Mouse (Mus musculus) bone marrow macrophage, adult 2 months (primary cell): ENCODE data around the gene N4bp1. TPM values are rescaled to one million over a fixed set of nuclear protein-coding genes. Genes with fewer than 3 reads are reported as not detected.

Experiments
- H3K27ac ChIP-seq: 2 replicates; pipeline ENCODE4 v1.5.1; 2012; ENCODE audit warnings: low read depth, low read length; ENCODE audit not compliant: insufficient read depth
- H3K4me1 ChIP-seq: 2 replicates; pipeline ENCODE4 v1.6.1; 2012; ENCODE audit warnings: low read length; ENCODE audit not compliant: control insufficient read depth, insufficient read depth
- H3K4me3 ChIP-seq: 2 replicates; pipeline ENCODE4 v1.5.1; 2012; ENCODE audit warnings: mild to moderate bottlenecking, low read length, moderate library complexity; ENCODE audit not compliant: insufficient read depth
- CTCF ChIP-seq: IDR thresholded peaks from 2 replicates; pipeline ENCODE4 v1.5.1; 2012; ENCODE audit warnings: low read depth, mild to moderate bottlenecking, low read length, moderate library complexity
- POLR2A ChIP-seq: IDR thresholded peaks from 2 replicates; pipeline ENCODE4 v1.6.1; 2012; ENCODE audit warnings: mild to moderate bottlenecking, low read depth, low read length, borderline replicate concordance
- polyA plus RNA-seq: library from polyadenylated mRNA; stranded (reverse); fragments of >200 nt; gene quantifications from 2 replicates; pipeline ENCODE4 v1.2.4, GENCODE M21; 2012; ENCODE audit not compliant: missing spikeins, insufficient read depth, insufficient read length

The N4bp1 gene
- polyA plus RNA-seq, 1 experiment = 31.1 TPM

DNA sequence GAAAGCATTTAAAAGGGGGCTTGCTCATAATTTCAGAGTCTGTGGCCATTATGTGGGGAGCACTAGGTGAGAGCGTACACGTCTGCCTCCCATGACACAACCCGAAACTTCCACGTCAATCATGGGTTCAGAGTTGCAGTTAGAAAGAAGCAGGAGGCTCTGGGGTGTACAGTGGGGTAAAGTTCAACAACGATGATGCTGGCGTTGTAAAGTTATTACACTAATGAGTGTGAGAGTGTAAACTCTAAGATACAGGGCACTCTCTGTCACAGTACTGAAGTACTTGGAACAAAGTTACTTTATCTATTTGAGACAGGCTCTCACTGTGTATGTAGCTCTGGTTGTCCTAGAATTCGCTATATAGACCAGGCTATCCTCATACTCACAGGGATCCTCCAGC, 35.0 kb upstream of the N4bp1 start:
- TF ChIP-seq CTCF (no peak), POLR2A (no peak)
- peak overlapping the region; percentile 69 for H3K27ac ChIP-seq
- no peak overlapping the region for H3K4me3 ChIP-seq
- H3K4me1 ChIP-seq = peaks cover 34% of the 10 kb centered on the region

DNA sequence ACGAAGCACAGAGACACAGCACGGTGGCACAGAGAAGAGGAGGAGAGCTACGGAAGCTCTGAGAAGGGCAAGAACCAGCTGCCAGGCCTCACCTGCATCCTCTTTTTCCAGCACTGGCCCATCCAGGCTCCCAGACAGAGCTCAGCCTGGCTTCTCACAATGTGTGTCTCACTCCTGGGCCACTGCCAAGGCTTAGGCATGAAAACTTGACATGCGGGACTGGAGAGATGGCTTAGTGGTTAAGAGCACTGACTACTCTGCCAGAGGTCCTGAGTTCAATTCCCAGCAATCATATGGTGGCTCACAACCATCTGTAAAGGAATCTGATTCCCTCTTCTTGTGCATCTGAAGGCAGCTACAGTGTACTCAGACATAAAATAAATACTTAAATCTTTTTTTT, 34.2 kb upstream of the N4bp1 start:
- Histone ChIP-seq H3K4me3 (no peak overlapping the region), H3K4me1 (peaks cover 30% of the 10 kb centered on the region), H3K27ac (no peak overlapping the region)
- TF ChIP-seq CTCF (no peak), POLR2A (no peak)

DNA sequence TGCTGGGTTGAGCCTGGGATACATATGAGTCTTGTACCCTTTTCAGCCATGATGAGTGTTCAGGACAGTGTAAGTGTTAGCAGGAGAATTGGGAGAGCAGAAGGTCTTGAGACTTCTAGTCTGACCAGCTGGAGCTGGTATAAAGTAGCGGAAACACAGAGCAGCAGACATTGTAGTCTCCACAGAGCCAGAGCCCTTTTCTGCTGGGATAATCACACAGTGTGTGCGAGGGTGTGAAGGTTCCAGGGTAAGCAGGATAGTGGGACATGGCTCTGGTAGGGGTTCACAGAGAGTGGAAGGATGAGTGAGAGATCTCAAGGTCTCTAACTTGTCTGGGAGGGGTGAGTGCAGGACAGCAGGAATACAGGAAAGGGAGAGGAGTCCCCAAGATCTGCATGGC, 33.0 kb upstream of the N4bp1 start:
- Histone ChIP-seq H3K4me1 (peaks cover 25% of the 10 kb centered on the region), H3K27ac (no peak overlapping the region), H3K4me3 (no peak overlapping the region)
- no peak for TF ChIP-seq CTCF
- TF ChIP-seq POLR2A = no peak

DNA sequence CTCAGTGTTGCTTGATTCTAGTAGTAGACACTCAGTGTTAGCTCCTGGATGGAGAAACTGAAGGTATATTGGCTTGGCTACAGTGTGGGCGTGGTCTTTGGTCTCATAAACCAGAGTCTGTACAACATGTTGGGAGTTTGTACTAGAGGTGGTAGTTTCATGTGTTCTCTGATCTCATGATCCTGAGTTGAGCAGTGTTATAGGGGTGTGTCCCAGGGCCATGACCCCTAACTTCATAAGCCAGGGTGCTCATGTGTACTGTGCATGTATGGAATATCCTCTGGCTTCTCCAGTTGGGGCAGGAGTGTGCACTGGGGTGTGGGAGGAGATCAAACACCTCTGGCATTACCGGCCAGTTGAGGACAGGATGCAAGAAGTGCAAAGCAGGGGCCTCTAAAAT, 32.6 kb upstream of the N4bp1 start:
- TF ChIP-seq POLR2A (no peak), CTCF (no peak)
- Histone ChIP-seq H3K4me3 (no peak overlapping the region), H3K4me1 (peaks cover 25% of the 10 kb centered on the region), H3K27ac (no peak overlapping the region)

DNA sequence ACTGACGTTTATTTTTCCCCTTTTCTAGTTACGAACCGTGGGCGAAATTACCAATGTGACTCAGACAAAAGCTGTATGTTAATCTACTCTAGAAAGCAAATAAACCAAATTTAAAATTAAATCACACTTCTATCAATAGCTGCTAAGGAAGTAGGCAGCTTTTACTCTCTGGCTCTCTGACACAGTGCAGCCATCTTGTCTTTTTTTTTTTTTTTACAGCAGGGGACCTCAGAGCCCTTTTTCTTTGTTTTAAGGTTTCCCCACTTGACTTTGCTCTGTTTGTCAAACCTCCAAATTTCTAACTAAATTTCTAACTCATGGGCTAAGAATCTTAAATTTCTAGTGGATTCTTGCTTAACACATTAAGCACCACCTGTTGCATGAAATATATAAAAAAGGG, 31.3 kb upstream of the N4bp1 start:
- TF ChIP-seq POLR2A (no peak), CTCF (no peak)
- H3K4me1 ChIP-seq = peaks cover 18% of the 10 kb centered on the region
- no peak overlapping the region for H3K4me3 ChIP-seq
- no peak overlapping the region for H3K27ac ChIP-seq

DNA sequence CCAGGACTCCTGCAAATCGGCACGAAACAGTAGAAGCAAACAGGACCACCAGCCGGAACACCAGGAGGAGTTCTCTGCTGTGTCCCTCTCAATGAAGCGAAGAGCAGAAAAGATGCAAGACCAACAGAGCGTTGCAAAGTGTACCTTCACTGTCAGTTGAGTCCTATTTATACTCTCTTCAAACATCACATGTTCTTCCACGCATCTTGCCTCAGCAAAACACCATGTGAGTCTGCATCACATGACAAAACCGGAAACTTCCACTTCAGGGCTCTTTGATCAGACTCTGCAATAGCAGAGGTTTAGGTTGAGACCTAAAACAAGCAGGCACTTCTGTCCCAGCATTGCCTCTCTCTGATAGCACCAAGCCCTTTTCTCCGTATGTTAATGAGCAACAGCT, 26.1 kb upstream of the N4bp1 start:
- H3K27ac ChIP-seq = peak overlapping the region; percentile 33
- H3K4me1 ChIP-seq = peaks cover 14% of the 10 kb centered on the region
- TF ChIP-seq POLR2A (no peak), CTCF (no peak)
- H3K4me3 ChIP-seq = no peak overlapping the region

DNA sequence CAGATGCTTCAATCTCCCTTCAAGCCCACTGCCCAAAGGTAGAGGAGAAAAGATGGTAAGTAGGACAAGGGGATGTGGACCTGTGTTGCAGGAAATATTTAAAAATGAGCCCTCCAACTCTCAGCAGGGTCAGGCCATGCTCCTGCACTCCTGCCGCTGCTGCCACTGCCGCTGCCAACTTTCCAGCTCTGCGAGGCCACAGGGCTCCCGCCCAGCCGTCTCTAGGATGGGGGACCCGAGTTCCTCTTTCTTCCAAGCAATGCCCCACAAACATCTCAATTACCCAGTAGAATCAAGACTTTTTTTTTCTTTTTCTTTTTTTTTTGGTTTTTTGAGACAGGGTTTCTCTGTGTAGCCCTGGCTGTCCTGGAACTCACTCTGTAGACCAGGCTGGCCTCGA, 25.2 kb upstream of the N4bp1 start:
- Histone ChIP-seq H3K4me1 (peaks cover 14% of the 10 kb centered on the region), H3K4me3 (no peak overlapping the region), H3K27ac (no peak overlapping the region)
- TF ChIP-seq CTCF (no peak), POLR2A (no peak)

DNA sequence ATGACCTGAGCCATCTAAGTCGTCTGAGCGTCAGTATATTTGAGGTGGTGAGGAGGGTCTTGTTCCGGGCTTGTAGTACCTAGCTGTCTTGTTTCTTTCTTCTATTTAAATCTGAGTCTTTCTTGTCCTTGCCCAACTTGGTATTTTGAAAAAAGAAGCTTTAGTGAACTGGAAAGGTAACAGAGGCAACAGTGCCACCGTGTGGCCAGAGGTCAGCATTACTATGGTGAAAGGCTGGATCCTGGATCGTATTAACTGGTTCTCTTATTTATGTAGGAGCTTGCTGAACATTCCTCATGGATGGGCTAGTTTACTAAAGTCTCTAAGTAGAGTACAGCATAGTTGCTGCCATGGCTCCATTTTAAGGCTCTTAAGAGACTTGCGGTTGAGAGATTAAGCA, 23.5 kb upstream of the N4bp1 start:
- H3K27ac ChIP-seq = no peak overlapping the region
- no peak overlapping the region for H3K4me3 ChIP-seq
- TF ChIP-seq POLR2A (no peak), CTCF (no peak)
- peaks cover 14% of the 10 kb centered on the region for H3K4me1 ChIP-seq

DNA sequence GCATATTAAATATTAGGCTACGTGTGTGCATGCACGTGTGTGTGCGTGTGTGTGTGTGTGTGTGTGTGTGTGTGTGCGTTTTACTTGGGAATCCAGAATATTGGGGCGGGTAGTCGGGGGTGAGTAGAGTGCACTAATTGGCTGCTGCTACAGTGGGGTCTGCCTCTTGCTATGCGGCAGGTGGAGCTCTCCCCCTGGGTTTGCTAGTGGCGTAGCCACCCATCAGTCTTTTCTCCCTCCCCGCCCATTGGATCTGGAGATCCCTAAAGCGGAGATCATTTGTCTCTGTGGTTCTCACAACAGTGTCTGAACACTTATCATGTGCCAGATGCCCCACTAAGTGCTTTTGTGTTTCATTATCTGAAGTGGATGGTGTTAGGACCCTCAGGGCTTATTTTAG, 19.9 kb upstream of the N4bp1 start:
- no peak overlapping the region for H3K27ac ChIP-seq
- H3K4me3 ChIP-seq = no peak overlapping the region
- H3K4me1 ChIP-seq = peaks cover 14% of the 10 kb centered on the region
- TF ChIP-seq POLR2A (no peak), CTCF (no peak)

DNA sequence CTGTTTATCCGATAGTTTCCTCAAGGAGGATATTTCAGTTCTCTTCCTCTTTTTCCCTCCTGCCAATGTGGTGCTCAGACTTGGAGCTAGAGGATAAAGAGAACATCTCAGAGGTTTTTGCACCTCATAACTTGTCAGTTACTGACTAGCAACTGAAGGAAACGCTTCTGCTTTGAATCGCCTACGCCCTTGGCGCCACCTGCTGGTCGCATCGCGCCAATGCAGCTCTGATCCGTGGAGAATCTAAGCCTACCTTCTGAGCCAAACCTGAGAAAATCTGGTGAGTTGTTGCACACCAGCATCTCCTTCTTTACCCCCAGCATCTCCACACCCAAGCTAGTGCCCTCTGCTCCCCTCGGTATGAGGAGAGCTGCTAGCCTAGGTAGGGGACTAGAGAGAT, 18.0 kb upstream of the N4bp1 start:
- TF ChIP-seq POLR2A (no peak), CTCF (peak; percentile 88)
- Histone ChIP-seq H3K4me3 (no peak overlapping the region), H3K27ac (no peak overlapping the region), H3K4me1 (peaks cover 14% of the 10 kb centered on the region)

DNA sequence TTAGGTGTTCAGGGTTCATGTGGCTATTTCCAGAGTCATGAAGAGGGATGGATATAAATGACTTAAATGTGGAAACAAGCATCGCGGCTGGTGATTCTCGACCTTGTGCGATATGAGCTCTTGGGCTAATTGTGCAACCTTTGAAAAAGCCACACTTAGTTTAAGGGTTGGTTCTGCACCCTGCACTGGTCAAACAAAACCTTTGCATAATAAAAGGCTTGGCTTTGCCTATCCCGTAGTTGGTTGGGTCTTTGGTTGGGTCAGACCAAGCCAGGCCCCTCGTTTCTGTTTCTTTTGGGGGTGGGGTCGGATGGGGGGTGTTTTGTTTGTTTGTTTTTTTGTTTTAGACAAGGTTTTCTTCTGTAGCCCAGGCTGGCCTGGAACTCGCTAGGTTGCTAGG, 17.6 kb upstream of the N4bp1 start:
- H3K27ac ChIP-seq = no peak overlapping the region
- TF ChIP-seq POLR2A (no peak), CTCF (no peak)
- no peak overlapping the region for H3K4me3 ChIP-seq
- peaks cover 14% of the 10 kb centered on the region for H3K4me1 ChIP-seq
